Mouse (Mus musculus): Measurements from ENCODE around the gene Sft2d2.
A peak's percentile ranks its signal among the peaks of the same experiment; 100 is the strongest.

The Sft2d2 gene

DNA sequence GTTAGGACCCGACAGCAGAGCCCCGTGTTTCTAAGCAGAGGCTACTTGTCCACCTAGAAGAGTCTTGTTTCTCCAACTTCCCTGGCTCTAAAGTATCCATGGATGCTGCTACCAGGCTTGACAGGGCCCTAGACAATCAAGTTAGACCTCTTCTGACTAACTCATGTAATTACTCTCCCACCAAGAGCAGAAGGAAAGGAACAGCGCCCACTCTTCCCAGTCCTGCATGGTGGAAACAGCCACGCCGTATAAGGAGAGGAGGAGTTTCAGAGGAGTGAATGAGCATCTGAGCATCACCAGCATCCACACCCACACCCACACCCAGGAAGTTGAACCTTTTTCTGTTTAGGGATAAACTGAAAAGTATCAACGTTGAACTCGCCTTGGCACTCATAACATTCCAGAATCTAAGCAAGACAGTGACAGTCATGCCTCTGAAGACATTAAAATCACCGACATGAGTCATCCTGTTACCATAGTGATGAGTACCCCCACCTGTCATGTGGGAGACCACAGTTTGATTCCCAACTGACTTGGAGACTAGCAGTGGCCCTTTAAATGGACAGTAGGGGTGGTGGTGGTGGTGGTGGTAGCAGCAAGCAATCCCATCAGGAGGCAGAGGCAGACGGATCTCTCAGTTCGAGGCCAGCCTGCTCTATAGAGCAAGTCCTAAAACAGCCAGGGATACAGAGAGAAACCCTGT, 3.5 kb downstream of the Sft2d2 start:
- DNase-seq: no peak

- no peak for DNase-seq
Measured at GRCm38 (mm10) chr1:165190068-165190467, 4.2 kb downstream of the Sft2d2 start.

GRCm38 (mm10) chr1:165188806-165189580, 5.2 kb downstream of the Sft2d2 start:
- DNase-seq: peak; percentile 52

GRCm38 (mm10) chr1:165187357-165187756, 6.9 kb downstream of the Sft2d2 start:
- no peak for DNase-seq

- no peak for DNase-seq
Measured at GRCm38 (mm10) chr1:165186491-165186890, 7.7 kb downstream of the Sft2d2 start.

GRCm38 (mm10) chr1:165185116-165185515, 9.1 kb downstream of the Sft2d2 start:
- DNase-seq: no peak

GRCm38 (mm10) chr1:165184178-165184577, 10.1 kb downstream of the Sft2d2 start:
- no peak for DNase-seq

- DNase-seq: no peak
Measured at GRCm38 (mm10) chr1:165183400-165183799, 10.8 kb downstream of the Sft2d2 start.

GRCm38 (mm10) chr1:165179321-165179720, 14.9 kb downstream of the Sft2d2 start:
- no peak for DNase-seq

GRCm38 (mm10) chr1:165178075-165178474, 16.2 kb downstream of the Sft2d2 start:
- no peak for DNase-seq

DNA sequence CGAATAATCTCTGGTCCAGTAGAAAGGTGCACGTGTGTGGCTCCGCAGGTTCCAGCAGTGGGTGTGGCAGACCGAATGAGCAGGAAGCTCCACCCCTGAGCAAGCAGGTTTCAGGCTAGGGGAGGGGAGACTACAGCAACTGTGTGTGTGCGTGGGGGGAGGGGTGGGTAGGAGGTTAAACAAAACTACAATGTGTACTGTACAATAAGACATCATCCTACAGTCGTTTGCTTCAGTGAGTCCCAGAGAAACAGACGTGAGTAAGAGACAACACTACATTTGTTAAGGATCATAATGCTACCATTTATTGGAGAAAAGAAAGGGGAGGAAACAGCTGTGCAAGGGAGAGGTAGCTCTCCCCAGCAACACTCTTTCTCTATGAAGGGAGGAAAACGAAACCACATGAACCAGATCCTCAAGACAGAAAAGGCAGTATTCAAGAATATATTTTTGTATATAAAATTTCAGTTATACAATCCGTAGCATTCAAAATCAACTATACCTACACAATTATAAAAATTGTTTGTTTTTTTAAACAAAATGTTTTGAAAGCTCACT, 20.1 kb downstream of the Sft2d2 start:
- peak; percentile 45 for DNase-seq

DNA sequence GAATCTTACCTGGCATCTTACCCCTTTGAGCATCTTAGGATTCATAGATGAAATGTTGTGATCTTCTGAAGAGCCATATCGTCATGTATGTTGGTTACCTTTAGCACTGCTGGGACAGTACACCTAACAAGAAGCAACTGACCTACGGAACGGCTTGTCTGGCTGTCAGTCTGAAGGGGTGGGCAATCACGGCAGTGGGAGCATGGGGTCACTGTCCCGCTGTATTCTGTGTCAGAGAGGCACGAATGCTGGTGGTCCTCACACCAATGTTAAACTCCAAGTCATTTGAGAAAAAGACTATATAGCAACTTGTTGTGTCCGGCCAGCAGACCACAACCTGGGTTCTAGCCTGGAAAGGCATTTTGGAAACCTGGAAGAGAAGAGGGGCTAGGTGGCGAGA, 23.0 kb downstream of the Sft2d2 start:
- DNase-seq: no peak

- peak; percentile 47 for DNase-seq
Measured at GRCm38 (mm10) chr1:165170157-165170556, 24.1 kb downstream of the Sft2d2 start.

GRCm38 (mm10) chr1:165169462-165169861, 24.8 kb downstream of the Sft2d2 start:
- DNase-seq: no peak

- no peak for DNase-seq
Measured at GRCm38 (mm10) chr1:165164920-165165319, 29.3 kb downstream of the Sft2d2 start.

- no peak for DNase-seq
Measured at GRCm38 (mm10) chr1:165160723-165161405, 33.4 kb downstream of the Sft2d2 start, which contains the start of gene Tbx19. Tbx19 (minus strand) TSS chr1:165160773.

- DNase-seq: no peak
Measured at GRCm38 (mm10) chr1:165158841-165159240, 35.4 kb downstream of the Sft2d2 start.

DNA sequence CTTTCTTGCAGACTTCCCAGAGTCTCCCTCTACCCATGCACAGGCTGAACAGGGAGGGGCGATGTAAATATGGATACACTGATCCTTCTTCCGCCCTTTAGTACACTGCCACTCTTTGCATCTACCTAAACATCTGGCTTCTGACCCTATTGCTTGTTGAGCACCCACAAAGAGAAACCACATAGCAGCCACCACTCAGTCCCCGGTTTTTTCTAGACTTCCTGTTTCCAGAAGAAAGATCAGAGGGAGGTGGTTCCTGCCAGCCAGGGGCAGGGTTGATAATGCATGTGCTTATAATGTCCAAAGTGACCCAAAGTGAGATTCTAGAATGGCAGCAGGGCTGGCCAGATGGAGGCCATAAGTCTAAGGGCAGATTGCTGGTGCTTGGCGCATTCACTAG, 40.1 kb downstream of the Sft2d2 start:
- DNase-seq: peak; percentile 65

GRCm38 (mm10) chr1:165151216-165151615, 43.0 kb downstream of the Sft2d2 start:
- DNase-seq: peak; percentile 62

DNA sequence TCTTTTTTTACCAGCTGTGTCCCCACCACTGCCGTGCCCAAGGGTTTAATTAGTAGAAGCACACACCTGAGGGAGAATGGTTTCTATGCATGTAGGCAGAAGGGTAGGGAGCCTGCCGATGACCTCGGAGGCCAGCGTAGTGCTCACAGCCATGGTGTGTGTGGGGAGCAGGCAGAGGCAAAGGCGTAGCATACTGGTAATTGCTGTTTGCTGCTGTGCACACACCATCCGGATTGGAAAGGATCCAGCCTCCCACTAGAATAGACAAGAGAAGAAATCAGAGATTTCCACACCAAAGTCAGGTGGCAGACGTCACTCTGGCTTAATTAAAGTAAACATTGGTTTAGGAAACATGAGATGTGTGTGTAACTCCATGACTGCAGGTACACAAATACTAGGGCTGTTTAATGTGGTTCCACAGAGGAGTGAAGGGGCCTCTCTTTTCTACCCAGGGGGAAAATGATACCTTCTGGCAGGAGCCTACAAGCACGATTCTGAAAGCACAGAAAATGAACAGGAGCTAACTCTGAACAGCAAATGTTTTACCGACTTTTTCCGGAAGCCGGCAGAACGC, 51.8 kb downstream of the Sft2d2 start:
- DNase-seq: no peak

DNA sequence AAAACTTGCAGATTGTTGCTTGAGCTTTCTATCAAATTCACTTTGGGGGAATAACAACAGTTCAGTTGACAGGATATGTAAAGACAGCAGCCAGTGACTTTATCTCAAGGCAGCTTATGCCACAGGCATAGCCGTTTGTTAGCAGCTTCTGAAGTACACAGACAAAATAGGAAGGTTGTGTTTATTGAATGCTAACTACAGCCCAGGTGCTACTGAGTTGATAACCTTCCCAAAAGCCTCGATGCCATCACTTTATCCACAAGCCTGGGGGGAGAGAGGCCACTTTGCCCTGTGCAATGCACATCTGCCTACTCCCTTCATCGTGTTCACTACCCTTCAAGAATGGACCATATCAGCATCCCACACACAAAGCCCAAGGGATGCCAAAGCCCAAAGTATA, 54.0 kb downstream of the Sft2d2 start:
- DNase-seq: no peak

GRCm38 (mm10) chr1:165133858-165134257, 60.4 kb downstream of the Sft2d2 start:
- DNase-seq: no peak

GRCm38 (mm10) chr1:165133279-165133678, 61.0 kb downstream of the Sft2d2 start:
- DNase-seq: no peak
